Comparison of ENCODE assay signal across 8 mouse cellular contexts in the genomic region with DNA sequence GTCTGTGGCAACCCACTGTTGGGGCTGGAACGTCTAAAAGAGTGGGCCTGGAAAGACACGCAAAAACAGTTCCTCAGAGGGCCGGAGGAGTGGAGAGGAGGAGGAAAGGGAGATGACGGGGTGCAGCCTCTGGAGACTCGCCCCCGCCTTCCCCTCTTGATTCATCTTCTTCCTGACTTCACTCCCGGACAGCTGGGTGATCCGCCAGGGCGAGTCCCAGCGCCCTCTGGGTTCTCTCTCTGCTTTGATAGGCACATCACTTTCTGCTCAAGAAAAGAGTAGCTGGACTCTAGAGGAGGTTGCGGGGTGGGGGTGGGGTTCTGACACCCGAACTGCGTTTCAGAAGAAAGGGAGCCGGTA. TPM values are rescaled to one million over a fixed set of nuclear protein-coding genes. Genes with fewer than 3 reads are reported as not detected.
A peak's percentile ranks its signal among the peaks of the same experiment; 100 is the strongest.
DNase-seq lines count a peak whose midpoint lies in the region; ATAC-seq and TF ChIP-seq lines count a peak whose summit lies in the region.

No protein-coding gene starts in this region.

- no peaks in the 10 kb centered on the region for H3K27me3 ChIP-seq in heart, postnatal 0 days (ENCODE audit: control insufficient read depth, insufficient read depth, low read length)
- H3K27me3 ChIP-seq in lung, embryonic 14.5 days (ENCODE audit: insufficient read depth, low read length) = no peaks in the 10 kb centered on the region
- no peaks in the 10 kb centered on the region for H3K27me3 ChIP-seq in neural tube, embryonic 14.5 days (ENCODE audit: control insufficient read depth, insufficient read depth, low read length)

- no peak for TF ChIP-seq CTCF in heart, postnatal 0 days (IDR thresholded peaks at IDR 0.05; ENCODE audit: low read depth)
- TF ChIP-seq CTCF in lung, embryonic 14.5 days (IDR thresholded peaks at IDR 0.05; ENCODE audit: low read depth) = no peak

- no peaks in the 10 kb centered on the region for H3K9me3 ChIP-seq in heart, postnatal 0 days (replicated peaks; ENCODE audit: control insufficient read depth, low read length)
- H3K9me3 ChIP-seq in lung, embryonic 14.5 days (ENCODE audit: low read depth, low read length) = no peaks in the 10 kb centered on the region
- no peaks in the 10 kb centered on the region for H3K9me3 ChIP-seq in neural tube, embryonic 14.5 days (ENCODE audit: control insufficient read depth, low read length)

- 0% methylated on average over 14 of the region's 14 CpGs for WGBS in heart, postnatal 0 days
- WGBS in lung, embryonic 14.5 days = under 1% methylated on average over 14 of the region's 14 CpGs
- under 1% methylated on average over 14 of the region's 14 CpGs for WGBS in neural tube, embryonic 14.5 days

- peak; percentile 74 for DNase-seq in CD4-positive helper T cell, adult 2 months (ENCODE audit: low read depth, low spot score)
- DNase-seq in adrenal gland, postnatal 14 days = peak; percentile 78
- peak; percentile 66 for DNase-seq in heart, postnatal 0 days (ENCODE audit: low spot score)
- peak; percentile 57 to 69 for DNase-seq in kidney, postnatal 25 days
- DNase-seq in lung, embryonic 14.5 days = peak; percentile 61
- peak; percentile 70 for DNase-seq in testis, postnatal 10 days (ENCODE audit: low spot score)

- H3K9ac ChIP-seq in heart, postnatal 0 days (replicated peaks; ENCODE audit: low read depth, low read length) = peak overlapping the region; percentile 71
- H3K9ac ChIP-seq in lung, embryonic 14.5 days = peak overlapping the region; percentile 79
- peak overlapping the region; percentile 65 for H3K9ac ChIP-seq in neural tube, embryonic 14.5 days (replicated peaks; ENCODE audit: low read depth, low read length)

- peak overlapping the region; percentile 87 for H3K27ac ChIP-seq in heart, postnatal 0 days (ENCODE audit: low read depth)
- peak overlapping the region; percentile 87 for H3K27ac ChIP-seq in lung, embryonic 14.5 days (ENCODE audit: low read depth)
- H3K27ac ChIP-seq in neural tube, embryonic 14.5 days (ENCODE audit: low read depth, low read length) = peak overlapping the region; percentile 53

- H3K4me3 ChIP-seq in heart, postnatal 0 days (ENCODE audit: low read depth, low read length) = peak overlapping the region; percentile 80
- H3K4me3 ChIP-seq in lung, embryonic 14.5 days (ENCODE audit: low read depth, low read length) = peak overlapping the region; percentile 85
- peak overlapping the region; percentile 77 for H3K4me3 ChIP-seq in neural tube, embryonic 14.5 days (ENCODE audit: low read depth, low read length)

- ATAC-seq in erythroid progenitor cell, adult 5-6 weeks (replicated peaks; ENCODE audit: low FRiP score, poor library complexity, severe bottlenecking) = peak; percentile 59
- peak; percentile 4 for ATAC-seq in heart, postnatal 0 days (ENCODE audit: insufficient read depth, low read depth)
- peak; percentile 16 for ATAC-seq in lung, embryonic 14.5 days (ENCODE audit: insufficient read depth)
- ATAC-seq in neural tube, embryonic 14.5 days (ENCODE audit: low read depth) = no peak; the same call in 1 of the 2 replicates

- 0 out of 2 replicates have a peak, but pooled peaks cover 6% of the 10 kb centered on the region for H3K36me3 ChIP-seq in heart, postnatal 0 days (replicated peaks; ENCODE audit: control insufficient read depth, insufficient read depth, low read length)
- H3K36me3 ChIP-seq in lung, embryonic 14.5 days (ENCODE audit: insufficient read depth) = peaks cover 7% of the 10 kb centered on the region; the same call in 1 of the 2 replicates
- H3K36me3 ChIP-seq in neural tube, embryonic 14.5 days (ENCODE audit: control insufficient read depth, insufficient read depth, low read length) = no peaks in the 10 kb centered on the region

- TF ChIP-seq EP300 in heart, postnatal 0 days (IDR thresholded peaks at IDR 0.05; ENCODE audit: low read depth) = no peak

- H3K4me2 ChIP-seq in heart, postnatal 0 days (ENCODE audit: low read depth, low read length) = peak overlapping the region; percentile 95
- peak overlapping the region; percentile 80 for H3K4me2 ChIP-seq in lung, embryonic 14.5 days
- H3K4me2 ChIP-seq in neural tube, embryonic 14.5 days (ENCODE audit: low read depth, low read length) = peak overlapping the region; percentile 65

- H3K4me1 ChIP-seq in heart, postnatal 0 days (ENCODE audit: control insufficient read depth, insufficient read depth) = peaks cover 20% of the 10 kb centered on the region
- peaks cover 7% of the 10 kb centered on the region for H3K4me1 ChIP-seq in lung, embryonic 14.5 days (ENCODE audit: insufficient read depth)
- peaks cover 13% of the 10 kb centered on the region for H3K4me1 ChIP-seq in neural tube, embryonic 14.5 days (ENCODE audit: control insufficient read depth, insufficient read depth, low read length)

RNA-seq across cellular contexts. Expression of a gene that starts 0.4 kb away (rescaled TPM):
- total RNA-seq in adrenal gland, postnatal 14 days (2021) = 13.6 and 16.5 TPM in 2 replicates
- 36.4 and 49.9 TPM in 2 replicates for total RNA-seq in erythroid progenitor cell, adult 5-6 weeks (2015; ENCODE audit: low replicate concordance)
- total RNA-seq in erythroid progenitor cell, adult 5-6 weeks (2017; ENCODE audit: low replicate concordance) = 69.7 and 109 TPM in 2 replicates
- 50.6 and 53.9 TPM in 2 replicates for total RNA-seq in heart, postnatal 0 days (2014; rRNA removed; ENCODE audit: low replicate concordance)
- 58.3 and 64.3 TPM in 2 replicates for polyA plus RNA-seq in heart, postnatal 0 days (2015; fragmentation: Nextera tagmentation; extraction: Ambion mirVana)
- 55.3 and 60.1 TPM in 2 replicates for polyA plus RNA-seq in lung, embryonic 14.5 days (2014; fragmentation: Nextera tagmentation; extraction: Ambion mirVana)
- polyA plus RNA-seq in neural tube, embryonic 14.5 days (2014; fragmentation: Nextera tagmentation; extraction: Ambion mirVana) = 55.8 and 59.3 TPM in 2 replicates

RNA-seq across cellular contexts. Expression of a gene that starts 0.6 kb away (rescaled TPM):
- total RNA-seq in adrenal gland, postnatal 14 days (2021) = 30.6 and 41.0 TPM in 2 replicates
- 26.3 and 29.3 TPM in 2 replicates for total RNA-seq in erythroid progenitor cell, adult 5-6 weeks (2015; ENCODE audit: low replicate concordance)
- total RNA-seq in erythroid progenitor cell, adult 5-6 weeks (2017; ENCODE audit: low replicate concordance) = 23.4 and 32.3 TPM in 2 replicates
- total RNA-seq in heart, postnatal 0 days (2014; rRNA removed; ENCODE audit: low replicate concordance) = 35.0 and 40.7 TPM in 2 replicates
- polyA plus RNA-seq in heart, postnatal 0 days (2015; fragmentation: Nextera tagmentation; extraction: Ambion mirVana) = 6.7 and 7.1 TPM in 2 replicates
- polyA plus RNA-seq in lung, embryonic 14.5 days (2014; fragmentation: Nextera tagmentation; extraction: Ambion mirVana) = 24.2 and 25.3 TPM in 2 replicates
- polyA plus RNA-seq in neural tube, embryonic 14.5 days (2014; fragmentation: Nextera tagmentation; extraction: Ambion mirVana) = 16.0 and 16.4 TPM in 2 replicates
